Mouse (Mus musculus) G1E (cell line): ENCODE measurements at regions not wholly inside any gene's neighbourhood (a gene's known extent, or its start where the extent isn't known, plus 50 kb on each side); places are given as distances from the start of the nearest gene placed in this dataset.

ENCODE experiments used
- ATAC-seq: 2 replicates; pipeline ENCODE4 v1.8.0; 2016; ENCODE audit warnings: mild to moderate bottlenecking; ENCODE audit not compliant: insufficient number of reproducible peaks, poor library complexity, low FRiP score, severe bottlenecking; ENCODE audit errors: extremely low read depth
- DNase-seq: peaks from one replicate; pipeline ENCODE4 v3.0.0; 2012; ENCODE audit warnings: low spot score
- H3K27me3 ChIP-seq: 2 replicates; pipeline ENCODE4 v1.6.1; 2012; ENCODE audit warnings: mild to moderate bottlenecking, low read length, inconsistent platforms; ENCODE audit not compliant: insufficient read depth
- H3K36me3 ChIP-seq: replicated peaks from 2 replicates; pipeline ENCODE3; 2012; ENCODE audit warnings: mild to moderate bottlenecking, inconsistent platforms
- H3K4me1 ChIP-seq: 2 replicates; pipeline ENCODE4 v1.6.1; 2012; ENCODE audit warnings: low read depth, low read length, inconsistent platforms, mixed read lengths; ENCODE audit not compliant: insufficient read depth
- H3K4me3 ChIP-seq: 2 replicates; pipeline ENCODE4 v1.5.1; 2012; ENCODE audit warnings: low read depth, mild to moderate bottlenecking, inconsistent platforms, low read length, moderate library complexity, mixed read lengths
- H3K9me3 ChIP-seq: replicated peaks from 2 replicates; pipeline ENCODE4 v1.6.1; 2012; ENCODE audit warnings: inconsistent platforms
- CTCF ChIP-seq: IDR thresholded peaks from 2 replicates; pipeline ENCODE4 v1.5.1; 2012; ENCODE audit warnings: low read depth, low read length, inconsistent platforms, mixed read lengths
- GATA1 ChIP-seq: IDR thresholded peaks from 2 replicates; pipeline ENCODE4 v1.6.1; 2012; ENCODE audit warnings: borderline replicate concordance, low read length, inconsistent platforms, mixed read lengths
- GATA2 ChIP-seq: IDR thresholded peaks from 2 replicates; pipeline ENCODE4 v1.6.1; 2012; ENCODE audit warnings: low read depth, low read length, inconsistent platforms, borderline replicate concordance
- POLR2AphosphoS5 ChIP-seq: IDR thresholded peaks from 2 replicates; pipeline ENCODE4 v1.6.1; 2012; ENCODE audit warnings: low read depth, low read length, inconsistent platforms; ENCODE audit not compliant: insufficient replicate concordance
- TAL1 ChIP-seq: conservative IDR thresholded peaks from 2 replicates; pipeline ENCODE4 v1.6.1; 2012; ENCODE audit warnings: low read depth, low read length, inconsistent platforms, mixed read lengths

- TF ChIP-seq TAL1 (no peak), POLR2AphosphoS5 (no peak), GATA1 (no peak), CTCF (no peak)
- ATAC-seq (no peak), DNase-seq (no peak)
- Histone ChIP-seq H3K4me3 (no peak overlapping the region), H3K27me3 (no peaks in the 10 kb centered on the region), H3K4me1 (no peaks in the 10 kb centered on the region), H3K9me3 (peaks cover 49% of the 10 kb centered on the region), H3K36me3 (no peaks in the 10 kb centered on the region)
Observed at GRCm38 (mm10) chr8:116114502-116114901, 390.3 kb upstream of the Dynlrb2 start.

GRCm38 (mm10) chr8:116111168-116111567, 393.6 kb upstream of the Dynlrb2 start:
- H3K36me3 ChIP-seq, result no peaks in the 10 kb centered on the region
- DNase-seq (no peak), ATAC-seq (no peak)
- peaks cover 46% of the 10 kb centered on the region for H3K9me3 ChIP-seq
- no peak for TF ChIP-seq GATA2
- TF ChIP-seq GATA1, result no peak
- H3K27me3 ChIP-seq, result no peaks in the 10 kb centered on the region
- H3K4me1 ChIP-seq, result no peaks in the 10 kb centered on the region
- H3K4me3 ChIP-seq, result no peak overlapping the region

GRCm38 (mm10) chr8:116096666-116097065, 389.1 kb upstream of the Maf start:
- no peak overlapping the region for H3K4me3 ChIP-seq
- DNase-seq, result no peak
- H3K36me3 ChIP-seq, result no peaks in the 10 kb centered on the region
- TF ChIP-seq POLR2AphosphoS5 (no peak), TAL1 (no peak), GATA1 (no peak), CTCF (no peak), GATA2 (no peak)
- no peak for ATAC-seq
- no peaks in the 10 kb centered on the region for H3K4me1 ChIP-seq
- H3K27me3 ChIP-seq, result no peaks in the 10 kb centered on the region
- H3K9me3 ChIP-seq, result peaks cover 57% of the 10 kb centered on the region

DNA sequence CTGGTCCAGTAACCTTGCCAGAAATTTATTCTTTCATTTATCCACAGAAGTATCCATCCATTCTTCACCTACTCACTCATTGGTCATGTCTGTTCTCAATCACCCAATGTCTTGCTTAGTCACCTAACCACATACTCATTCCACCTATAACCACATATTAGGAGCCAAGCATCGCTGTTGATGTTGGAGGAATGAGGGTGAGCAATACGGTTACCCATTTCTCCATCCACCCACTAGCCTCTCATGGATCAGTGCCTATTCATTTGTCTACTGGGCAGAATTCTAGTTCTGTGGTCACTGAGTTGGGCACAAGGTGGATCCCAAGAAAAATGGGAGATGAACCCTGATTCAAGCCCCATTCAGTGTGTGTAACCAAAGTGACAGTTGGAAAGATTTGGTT, 375.6 kb upstream of the Maf start:
- TF ChIP-seq GATA1, result no peak
- TF ChIP-seq CTCF, result no peak
- no peak for TF ChIP-seq TAL1
- TF ChIP-seq POLR2AphosphoS5, result no peak
- no peak for TF ChIP-seq GATA2
- ATAC-seq (no peak), DNase-seq (no peak)
- peaks cover 54% of the 10 kb centered on the region for H3K9me3 ChIP-seq
- H3K27me3 ChIP-seq, result no peaks in the 10 kb centered on the region
- no peaks in the 10 kb centered on the region for H3K36me3 ChIP-seq
- H3K4me1 ChIP-seq, result no peaks in the 10 kb centered on the region
- H3K4me3 ChIP-seq, result no peak overlapping the region

- no peaks in the 10 kb centered on the region for H3K27me3 ChIP-seq
- H3K9me3 ChIP-seq, result peaks cover 47% of the 10 kb centered on the region
- no peak for DNase-seq
- TF ChIP-seq GATA1 (no peak), POLR2AphosphoS5 (no peak), TAL1 (no peak)
- no peaks in the 10 kb centered on the region for H3K36me3 ChIP-seq
- H3K4me3 ChIP-seq, result no peak overlapping the region
- ATAC-seq, result no peak
- no peaks in the 10 kb centered on the region for H3K4me1 ChIP-seq
Observed at GRCm38 (mm10) chr8:116078849-116079407, 371.3 kb upstream of the Maf start.

GRCm38 (mm10) chr8:116071497-116071896, 363.9 kb upstream of the Maf start:
- peaks cover 54% of the 10 kb centered on the region for H3K9me3 ChIP-seq
- H3K27me3 ChIP-seq, result no peaks in the 10 kb centered on the region
- H3K4me1 ChIP-seq, result no peaks in the 10 kb centered on the region
- no peak for ATAC-seq
- H3K36me3 ChIP-seq, result no peaks in the 10 kb centered on the region
- TF ChIP-seq GATA1 (no peak), POLR2AphosphoS5 (no peak), CTCF (no peak), TAL1 (no peak)
- no peak overlapping the region for H3K4me3 ChIP-seq
- no peak for DNase-seq

GRCm38 (mm10) chr8:116069538-116069937, 361.9 kb upstream of the Maf start:
- Histone ChIP-seq H3K9me3 (peaks cover 58% of the 10 kb centered on the region), H3K36me3 (no peaks in the 10 kb centered on the region), H3K4me3 (no peak overlapping the region), H3K4me1 (no peaks in the 10 kb centered on the region), H3K27me3 (no peaks in the 10 kb centered on the region)
- no peak for ATAC-seq
- DNase-seq, result no peak
- no peak for TF ChIP-seq GATA1
- TF ChIP-seq TAL1, result no peak
- no peak for TF ChIP-seq GATA2
- no peak for TF ChIP-seq CTCF
- TF ChIP-seq POLR2AphosphoS5, result no peak
